Mouse (Mus musculus) MEL (cell line): ENCODE measurements around the gene Dirc2. TPM values are rescaled to one million over a fixed set of nuclear protein-coding genes. Genes with fewer than 3 reads are reported as not detected.

Experiments used
- DNase-seq: peaks from one replicate; pipeline ENCODE4 v3.0.0; 2011; ENCODE audit warnings: low read depth, low spot score
- H3K27ac ChIP-seq: 2 replicates; pipeline ENCODE4 v1.5.1; 2012; ENCODE audit warnings: low read depth, mild to moderate bottlenecking, control low read depth, low read length, moderate library complexity; ENCODE audit not compliant: control insufficient read depth
- H3K27me3 ChIP-seq, 2 experiments: fragments of 150-350 bp in 1 of 2; sonication (generic) in 1 of 2; 2 replicates each; pipeline ENCODE4 v1.6.1; 2012; ENCODE audit warnings: low read length in 2 of 2, mild to moderate bottlenecking in 2 of 2, improper control_type of control experiment in 1 of 2, moderate library complexity in 1 of 2; ENCODE audit not compliant: insufficient read depth in 2 of 2, control insufficient read depth in 1 of 2
- H3K36me3 ChIP-seq, 2 experiments: 2 replicates each; pipeline ENCODE4 v1.6.1; 2012 to 2014; ENCODE audit warnings: low read length in 2 of 2, improper control_type of control experiment in 1 of 2, inconsistent platforms in 1 of 2, mild to moderate bottlenecking in 1 of 2; ENCODE audit not compliant: insufficient read depth in 2 of 2, control insufficient read depth in 1 of 2
- H3K4me1 ChIP-seq, 2 experiments: fragments of 150-350 bp in 1 of 2; sonication (generic) in 1 of 2; 2 replicates each; pipeline ENCODE4 v1.6.1; 2012; ENCODE audit warnings: low read length in 2 of 2, improper control_type of control experiment in 1 of 2, mild to moderate bottlenecking in 1 of 2; ENCODE audit not compliant: insufficient read depth in 2 of 2, control insufficient read depth in 1 of 2
- H3K4me3 ChIP-seq, 2 experiments: fragments of 150-350 bp in 1 of 2; sonication (generic) in 1 of 2; 2 replicates each; pipeline ENCODE4 v1.5.1; 2012; ENCODE audit warnings: low read depth in 2 of 2, low read length in 2 of 2, mild to moderate bottlenecking in 2 of 2, moderate library complexity in 2 of 2, control low read depth in 1 of 2, improper control_type of control experiment in 1 of 2; ENCODE audit not compliant: control insufficient read depth in 1 of 2, insufficient read depth in 1 of 2
- H3K79me2 ChIP-seq: 2 replicates; pipeline ENCODE4 v1.6.1; 2012; ENCODE audit warnings: mild to moderate bottlenecking, low read length, moderate library complexity; ENCODE audit not compliant: control insufficient read depth, poor library complexity, insufficient read depth
- H3K9ac ChIP-seq: 2 replicates; pipeline ENCODE4 v1.6.1; 2012; ENCODE audit warnings: low read depth, mild to moderate bottlenecking, control low read depth, low read length, moderate library complexity; ENCODE audit not compliant: control insufficient read depth, poor library complexity, severe bottlenecking
- H3K9me3 ChIP-seq: fragments of 150-350 bp; sonication (generic); replicated peaks from 2 replicates; pipeline ENCODE4 v1.6.1; 2012; ENCODE audit warnings: mild to moderate bottlenecking, low read length, improper control_type of control experiment, moderate library complexity; ENCODE audit not compliant: insufficient read depth
- BHLHE40 ChIP-seq: IDR thresholded peaks from 2 replicates; pipeline ENCODE4 v1.6.1; 2012; ENCODE audit warnings: low read depth, mild to moderate bottlenecking, inconsistent platforms, low read length, improper control_type of control experiment, borderline replicate concordance
- CHD1 ChIP-seq: IDR thresholded peaks from 2 replicates; pipeline ENCODE4 v1.6.1; 2012; ENCODE audit warnings: low read depth, mild to moderate bottlenecking, inconsistent platforms, low read length, improper control_type of control experiment
- CTCF ChIP-seq, 3 experiments: IDR thresholded peaks in 2 of 3; conservative IDR thresholded peaks in 1 of 3; 2 replicates each; pipeline ENCODE4 v1.5.1; 2011 to 2012; ENCODE audit warnings: low read length in 3 of 3, low read depth in 2 of 3, mild to moderate bottlenecking in 2 of 3, improper control_type of control experiment in 1 of 3, inconsistent platforms in 1 of 3, mixed read lengths in 1 of 3, moderate library complexity in 1 of 3; ENCODE audit not compliant: control insufficient read depth in 1 of 3, insufficient read depth in 1 of 3, poor library complexity in 1 of 3, severe bottlenecking in 1 of 3
- EP300 ChIP-seq, 2 experiments: IDR thresholded peaks; 2 replicates each; pipeline ENCODE4 v1.6.1; 2011; ENCODE audit warnings: improper control_type of control experiment in 2 of 2, low read length in 2 of 2, low read depth in 1 of 2, mild to moderate bottlenecking in 1 of 2
- GATA1 ChIP-seq: IDR thresholded peaks from 2 replicates; pipeline ENCODE4 v1.6.1; 2011; ENCODE audit warnings: low read depth, low read length, improper control_type of control experiment
- KAT2A ChIP-seq: conservative IDR thresholded peaks from 2 replicates; pipeline ENCODE4 v1.6.1; 2012; ENCODE audit warnings: low read depth, low read length, improper control_type of control experiment, inconsistent platforms
- MAFK ChIP-seq: IDR thresholded peaks from 2 replicates; pipeline ENCODE4 v1.6.1; 2011; ENCODE audit warnings: low read depth, mild to moderate bottlenecking, low read length, improper control_type of control experiment, borderline replicate concordance
- MAX ChIP-seq: IDR thresholded peaks from 2 replicates; pipeline ENCODE4 v1.6.1; 2011; ENCODE audit warnings: low read length, improper control_type of control experiment
- MEF2A ChIP-seq: IDR thresholded peaks from 2 replicates; pipeline ENCODE4 v1.6.1; 2014; ENCODE audit warnings: low read depth, mild to moderate bottlenecking, inconsistent platforms, low read length, improper control_type of control experiment; ENCODE audit not compliant: poor library complexity, insufficient replicate concordance, severe bottlenecking; ENCODE audit errors: extremely low read depth
- MXI1 ChIP-seq: IDR thresholded peaks from 2 replicates; pipeline ENCODE4 v1.6.1; 2011; ENCODE audit warnings: mild to moderate bottlenecking, low read depth, low read length, improper control_type of control experiment
- MYB ChIP-seq: IDR thresholded peaks from 2 replicates; pipeline ENCODE4 v1.6.1; 2011; ENCODE audit warnings: mild to moderate bottlenecking, low read depth, low read length, improper control_type of control experiment
- MYC ChIP-seq: IDR thresholded peaks from 2 replicates; pipeline ENCODE4 v1.6.1; 2011; ENCODE audit warnings: low read depth, mild to moderate bottlenecking, low read length, improper control_type of control experiment, moderate library complexity
- NELFE ChIP-seq: IDR thresholded peaks from 2 replicates; pipeline ENCODE4 v1.6.1; 2011; ENCODE audit warnings: low read depth, low read length, improper control_type of control experiment
- NRF1 ChIP-seq: IDR thresholded peaks from 2 replicates; pipeline ENCODE4 v1.6.1; 2014; ENCODE audit warnings: low read depth, mild to moderate bottlenecking, inconsistent platforms, low read length, improper control_type of control experiment, moderate library complexity; ENCODE audit not compliant: poor library complexity, insufficient read depth, severe bottlenecking
- POLR2A ChIP-seq, 2 experiments: IDR thresholded peaks; 2 replicates each; pipeline ENCODE4 v1.6.1; 2011 to 2012; ENCODE audit warnings: low read length in 2 of 2, mild to moderate bottlenecking in 2 of 2, control low read depth in 1 of 2, improper control_type of control experiment in 1 of 2, low read depth in 1 of 2, moderate library complexity in 1 of 2; ENCODE audit not compliant: control insufficient read depth in 1 of 2, insufficient read depth in 1 of 2, poor library complexity in 1 of 2
- POLR2AphosphoS5 ChIP-seq: IDR thresholded peaks from 2 replicates; pipeline ENCODE4 v1.6.1; 2012; ENCODE audit warnings: low read depth, borderline replicate concordance, mild to moderate bottlenecking, inconsistent platforms, low read length, moderate library complexity, mixed read lengths
- RCOR1 ChIP-seq: IDR thresholded peaks from 2 replicates; pipeline ENCODE4 v1.6.1; 2012; ENCODE audit warnings: low read depth, mild to moderate bottlenecking, inconsistent platforms, low read length, improper control_type of control experiment
- SIN3A ChIP-seq: IDR thresholded peaks from 2 replicates; pipeline ENCODE4 v1.6.1; 2012; ENCODE audit warnings: low read length, improper control_type of control experiment, inconsistent platforms
- SMC3 ChIP-seq: IDR thresholded peaks from 2 replicates; pipeline ENCODE4 v1.6.1; 2011; ENCODE audit warnings: low read depth, low read length, improper control_type of control experiment
- TAL1 ChIP-seq: IDR thresholded peaks from 2 replicates; pipeline ENCODE4 v1.6.1; 2012; ENCODE audit warnings: mild to moderate bottlenecking, inconsistent platforms, low read length, moderate library complexity, mixed read lengths
- TBP ChIP-seq: IDR thresholded peaks from 2 replicates; pipeline ENCODE4 v1.8.0; 2011; ENCODE audit warnings: low read depth, low read length, improper control_type of control experiment
- UBTF ChIP-seq: IDR thresholded peaks from 2 replicates; pipeline ENCODE4 v1.6.1; 2012; ENCODE audit warnings: low read depth, mild to moderate bottlenecking, inconsistent platforms, low read length, improper control_type of control experiment, moderate library complexity, borderline replicate concordance; ENCODE audit not compliant: insufficient read depth
- USF1 ChIP-seq: IDR thresholded peaks from 2 replicates; pipeline ENCODE4 v1.6.1; 2014; ENCODE audit warnings: low read depth, mild to moderate bottlenecking, inconsistent platforms, low read length, improper control_type of control experiment, moderate library complexity
- USF2 ChIP-seq, 2 experiments: IDR thresholded peaks; 2 replicates each; pipeline ENCODE4 v1.6.1; 2011 to 2012; ENCODE audit warnings: improper control_type of control experiment in 2 of 2, low read length in 2 of 2, borderline replicate concordance in 1 of 2, inconsistent platforms in 1 of 2, low read depth in 1 of 2, mild to moderate bottlenecking in 1 of 2; ENCODE audit not compliant: insufficient read depth in 1 of 2
- ZNF384 ChIP-seq: IDR thresholded peaks from 2 replicates; pipeline ENCODE4 v1.6.1; 2012; ENCODE audit warnings: low read depth, mild to moderate bottlenecking, inconsistent platforms, low read length, improper control_type of control experiment
- polyA plus RNA-seq, 2 experiments: library from polyadenylated mRNA; stranded (reverse) in 1 of 2; unstranded in 1 of 2; fragments of >175 nt in 1 of 2; fragments of >200 nt in 1 of 2; gene quantifications; 2 replicates each; pipeline versions ENCODE4 v1.2.1 to v1.2.4; 2012; ENCODE audit warnings: low replicate concordance in 2 of 2, low read depth in 1 of 2; ENCODE audit not compliant: insufficient read length in 2 of 2, insufficient read depth in 1 of 2, missing spikeins in 1 of 2
- total RNA-seq: library from RNA; depleted of rRNA; stranded (reverse); fragments of 300-350 nt; gene quantifications from 2 replicates; pipeline ENCODE4 v1.2.3, GENCODE M21; 2012

The Dirc2 gene
- total and polyA plus RNA-seq, 3 experiments: 1.6 to 4.1 TPM; not detected in 1

GRCm38 (mm10) chr16:35703763-35704679, 65.1 kb downstream of the Dirc2 start:
- TF ChIP-seq USF1: no peak
- no peak for TF ChIP-seq MYC
- no peak for TF ChIP-seq UBTF
- no peak for TF ChIP-seq MAX
- no peak for TF ChIP-seq MYB
- TF ChIP-seq USF2 (IDR thresholded peaks at IDR 0.05; ENCODE audit: borderline replicate concordance in 1 of 2, insufficient read depth in 1 of 2, low read depth in 1 of 2, low read length in 2 of 2): no peak
- TF ChIP-seq KAT2A: no peak
- TF ChIP-seq MXI1: no peak
- no peak for TF ChIP-seq CTCF (IDR thresholded peaks at IDR 0.05 in 2 of 3, conservative IDR thresholded peaks at IDR 0.05 in 1 of 3; ENCODE audit: control insufficient read depth in 1 of 3, insufficient read depth in 1 of 3, low read depth in 2 of 3, low read length in 3 of 3, poor library complexity in 1 of 3, severe bottlenecking in 1 of 3)
- no peak for TF ChIP-seq POLR2AphosphoS5
- no peak for TF ChIP-seq CHD1
- TF ChIP-seq BHLHE40: no peak
- TF ChIP-seq SIN3A: no peak
- no peak for TF ChIP-seq SMC3
- no peak for TF ChIP-seq GATA1
- H3K9ac ChIP-seq: no peak overlapping the region
- no peaks in the 10 kb centered on the region for H3K79me2 ChIP-seq
- H3K4me3 ChIP-seq: no peak overlapping the region
- DNase-seq: no peak
- no peak overlapping the region for H3K27ac ChIP-seq
- H3K4me1 ChIP-seq: no peaks in the 10 kb centered on the region
- no peaks in the 10 kb centered on the region for H3K9me3 ChIP-seq
- no peaks in the 10 kb centered on the region for H3K36me3 ChIP-seq
- H3K27me3 ChIP-seq: no peaks in the 10 kb centered on the region

DNA sequence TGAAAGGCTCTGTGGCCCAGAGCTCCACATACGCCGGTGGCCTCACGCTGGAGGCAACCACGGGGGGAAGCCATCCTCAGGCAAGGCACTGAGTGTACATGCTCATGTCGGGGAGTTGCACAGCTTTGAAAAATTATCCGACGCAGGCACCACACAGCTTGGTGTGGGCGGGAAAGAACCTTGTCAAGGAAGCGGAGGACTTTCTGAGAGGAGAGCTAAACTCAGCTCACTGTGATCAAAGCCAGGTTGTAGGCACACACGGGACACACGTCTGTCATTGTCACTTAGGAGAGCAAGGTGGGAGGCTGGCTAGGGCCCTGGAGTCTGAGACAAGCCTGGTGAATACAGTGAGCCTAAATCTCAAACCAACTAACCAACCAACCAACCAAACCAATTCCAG, 67.3 kb downstream of the Dirc2 start:
- H3K9ac ChIP-seq: no peak overlapping the region
- no peak overlapping the region for H3K4me3 ChIP-seq
- no peaks in the 10 kb centered on the region for H3K27me3 ChIP-seq
- no peaks in the 10 kb centered on the region for H3K9me3 ChIP-seq
- H3K79me2 ChIP-seq: no peaks in the 10 kb centered on the region
- H3K27ac ChIP-seq: no peak overlapping the region
- DNase-seq: no peak
- H3K36me3 ChIP-seq: no peaks in the 10 kb centered on the region; a peak in 1 of 4 replicates
- H3K4me1 ChIP-seq: no peaks in the 10 kb centered on the region
- TF ChIP-seq CHD1 (no peak), MYB (no peak), POLR2A (IDR thresholded peaks at IDR 0.05; ENCODE audit: control insufficient read depth in 1 of 2, insufficient read depth in 1 of 2, low read depth in 1 of 2, low read length in 2 of 2, poor library complexity in 1 of 2) (no peak), MAFK (no peak), USF1 (no peak), RCOR1 (no peak), UBTF (no peak), GATA1 (no peak), SIN3A (no peak), TAL1 (no peak), NELFE (no peak), TBP (no peak), POLR2AphosphoS5 (no peak), EP300 (IDR thresholded peaks at IDR 0.05; ENCODE audit: low read depth in 1 of 2, low read length in 2 of 2) (no peak), NRF1 (no peak), USF2 (IDR thresholded peaks at IDR 0.05; ENCODE audit: borderline replicate concordance in 1 of 2, insufficient read depth in 1 of 2, low read depth in 1 of 2, low read length in 2 of 2) (no peak), MEF2A (no peak), ZNF384 (no peak)
